Mouse (Mus musculus) brain, embryonic 14.5 days (tissue): ENCODE data around the gene Sgsm2.

Experiments used
- CTCF ChIP-seq: fragments of 200-500 bp; IDR thresholded peaks from 2 replicates; pipeline ENCODE4 v1.5.1; 2012; ENCODE audit warnings: inconsistent platforms, mild to moderate bottlenecking, moderate library complexity, borderline replicate concordance; ENCODE audit not compliant: insufficient read depth, insufficient read length; ENCODE audit errors: extremely low read depth
- POLR2A ChIP-seq: fragments of 200-500 bp; IDR thresholded peaks from 2 replicates; pipeline ENCODE4 v1.6.1; 2012; ENCODE audit warnings: mild to moderate bottlenecking, inconsistent platforms, borderline replicate concordance; ENCODE audit not compliant: poor library complexity, insufficient read depth, insufficient read length, severe bottlenecking; ENCODE audit errors: extremely low read depth

- no peak for TF ChIP-seq CTCF
- no peak for TF ChIP-seq POLR2A
These were observed 49.5 kb upstream of the Sgsm2 start for GRCm38 (mm10) chr11:74946348-74946747.
